Mouse (Mus musculus): ENCODE results near the gene Trmt13. TPM values are rescaled to one million over a fixed set of nuclear protein-coding genes. Genes with fewer than 3 reads are reported as not detected.
"Not testable (repeated sequence)": the region's sequence is repeated elsewhere in the genome, so short reads cannot be mapped to it uniquely, and the experiment has no call there.

Gene Trmt13
- total RNA-seq, 2 experiments from 2014 or later = 34.2 to 46.7 TPM

DNA sequence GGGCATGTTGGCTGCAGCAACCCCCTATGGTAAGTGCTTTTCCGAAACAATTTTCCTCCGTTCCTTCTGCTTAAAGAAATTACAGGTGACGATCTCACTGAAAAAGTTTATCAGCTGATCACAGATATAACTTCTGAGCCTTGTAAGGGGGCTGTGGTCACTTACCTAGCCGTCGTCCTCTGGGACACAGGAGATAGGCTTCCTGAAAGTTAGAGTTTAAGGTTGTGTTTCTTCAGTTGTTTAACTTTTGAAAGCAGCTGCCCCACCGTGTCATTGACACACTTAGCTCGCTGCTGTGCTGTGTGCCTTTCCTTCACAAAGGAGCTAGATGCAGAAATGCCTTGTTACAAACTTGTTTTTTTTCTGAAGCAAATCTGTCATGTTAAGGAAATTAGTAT is 51.3 kb downstream of the Trmt13 start:
- peak; percentile 71 for ATAC-seq (replicated peaks; ENCODE audit: low FRiP score, low TSS enrichment, poor library complexity, severe bottlenecking)

DNA sequence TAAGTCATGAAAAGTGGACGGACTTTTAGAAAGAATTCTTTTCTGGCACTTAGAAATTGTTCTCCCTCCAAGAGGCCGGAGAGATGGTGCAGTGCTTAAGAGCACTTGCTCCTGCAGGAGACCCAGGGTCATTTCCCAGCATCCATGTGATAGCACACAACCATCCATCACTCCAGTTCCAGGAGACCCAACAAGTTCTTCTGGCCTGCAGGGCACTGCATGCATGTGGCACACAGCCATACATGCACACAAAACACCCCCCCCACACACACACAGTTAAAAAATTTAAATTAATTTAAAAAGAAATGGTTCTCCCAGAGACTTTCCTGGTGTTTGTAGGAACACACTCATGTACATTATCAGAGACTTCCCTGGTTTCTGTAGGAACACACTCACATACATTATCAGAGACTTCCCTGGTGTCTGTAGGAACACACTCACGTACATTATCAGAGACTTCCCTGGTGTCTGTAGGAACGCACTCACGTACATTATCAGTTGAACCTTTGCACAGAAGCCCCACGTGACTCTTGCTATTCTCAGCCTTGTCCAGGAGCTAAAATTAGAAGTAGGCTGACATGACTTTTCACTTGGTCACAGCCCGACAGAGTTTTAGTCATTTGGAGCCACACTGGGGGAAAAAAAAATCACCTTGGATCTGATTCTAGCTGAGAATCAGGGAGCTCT is 51.8 kb downstream of the Trmt13 start, which contains the start of gene Lrrc39:
TSS of gene Lrrc39 (plus strand) at position 566 of the 687 bp plus-strand sequence.
- ATAC-seq (replicated peaks; ENCODE audit: low FRiP score, low TSS enrichment, poor library complexity, severe bottlenecking) = peak; percentile 99

DNA sequence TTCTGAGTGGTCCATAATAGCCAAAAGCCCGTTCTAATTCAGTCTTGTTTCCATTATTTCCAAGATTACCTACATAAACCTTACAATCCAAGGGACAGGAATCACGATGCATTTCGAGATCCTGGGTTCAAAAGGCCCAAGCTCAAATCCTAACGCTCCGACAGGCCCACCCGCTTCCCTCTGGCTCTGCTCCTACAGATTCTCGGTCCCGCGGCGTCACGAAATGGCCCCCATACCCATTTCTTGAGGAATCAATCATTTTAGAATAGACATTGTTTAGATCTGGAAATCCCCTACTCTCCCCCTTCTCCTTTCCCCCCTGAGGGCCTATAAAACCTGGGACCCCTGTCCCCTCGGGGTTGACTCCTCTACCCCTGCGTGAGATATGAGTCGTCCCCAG is 53.1 kb downstream of the Trmt13 start:
- ATAC-seq (replicated peaks; ENCODE audit: low FRiP score, low TSS enrichment, poor library complexity, severe bottlenecking) = not testable (repeated sequence)

DNA sequence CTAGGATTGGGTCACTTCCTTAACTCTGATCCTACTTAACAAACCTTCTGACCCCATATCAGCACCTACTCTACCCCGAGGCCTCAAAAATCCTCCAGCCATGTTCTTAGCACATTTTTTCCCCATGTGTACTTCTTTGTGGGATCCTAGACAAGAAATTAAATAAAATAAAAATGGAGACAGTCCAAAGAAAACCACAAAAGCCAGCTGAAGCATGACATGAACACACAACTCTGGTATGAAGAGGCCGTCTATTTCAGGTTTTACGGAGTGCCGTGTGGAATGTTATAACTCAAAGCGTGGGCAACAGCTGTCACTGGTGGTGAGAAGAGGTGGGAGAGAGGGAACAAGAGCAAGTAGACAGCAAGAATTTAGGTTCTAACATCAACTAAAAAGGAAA is 63.0 kb downstream of the Trmt13 start:
- no peak for ATAC-seq (replicated peaks; ENCODE audit: low FRiP score, low TSS enrichment, poor library complexity, severe bottlenecking)

DNA sequence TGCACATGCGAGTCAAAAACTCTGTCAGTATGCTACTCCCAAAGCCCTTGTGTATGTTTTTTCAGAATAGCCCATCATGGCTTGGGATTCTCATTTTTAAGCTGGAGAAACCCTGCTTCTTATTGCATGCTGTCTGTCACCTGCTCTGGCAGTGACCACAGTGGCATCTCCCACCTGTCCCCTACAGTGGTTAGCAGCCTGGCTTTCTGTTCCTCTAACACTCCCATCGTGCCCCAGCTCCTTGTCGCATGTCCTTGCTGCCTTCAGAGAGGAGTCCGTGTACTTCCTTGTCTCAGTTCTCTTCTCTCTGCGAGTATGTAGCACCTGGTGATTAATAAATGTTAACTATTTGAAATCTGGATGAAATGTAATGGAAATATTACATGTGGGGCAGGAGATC is 67.0 kb downstream of the Trmt13 start:
- no peak for ATAC-seq (replicated peaks; ENCODE audit: low FRiP score, low TSS enrichment, poor library complexity, severe bottlenecking)

DNA sequence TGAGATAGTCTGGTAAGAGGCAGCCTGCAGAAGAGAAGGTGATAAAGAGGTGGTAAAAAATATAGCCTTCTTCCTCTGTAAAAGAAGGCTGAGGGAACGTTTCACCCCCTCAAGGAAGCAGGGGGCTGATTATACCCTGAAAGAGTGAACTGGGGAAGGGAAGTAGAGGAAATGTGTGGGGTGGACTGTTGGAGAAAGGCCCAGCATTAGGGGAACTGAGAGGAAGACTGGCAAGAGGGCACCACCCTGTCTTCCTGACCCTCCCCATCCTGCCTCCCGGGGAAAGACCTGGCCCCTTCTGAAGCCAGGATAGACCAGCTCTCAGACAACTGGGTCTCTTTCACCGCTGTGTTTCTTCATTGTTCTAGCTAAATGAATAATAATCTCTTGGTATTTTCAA is 71.9 kb downstream of the Trmt13 start:
- ATAC-seq (replicated peaks; ENCODE audit: low FRiP score, low TSS enrichment, poor library complexity, severe bottlenecking) = no peak

DNA sequence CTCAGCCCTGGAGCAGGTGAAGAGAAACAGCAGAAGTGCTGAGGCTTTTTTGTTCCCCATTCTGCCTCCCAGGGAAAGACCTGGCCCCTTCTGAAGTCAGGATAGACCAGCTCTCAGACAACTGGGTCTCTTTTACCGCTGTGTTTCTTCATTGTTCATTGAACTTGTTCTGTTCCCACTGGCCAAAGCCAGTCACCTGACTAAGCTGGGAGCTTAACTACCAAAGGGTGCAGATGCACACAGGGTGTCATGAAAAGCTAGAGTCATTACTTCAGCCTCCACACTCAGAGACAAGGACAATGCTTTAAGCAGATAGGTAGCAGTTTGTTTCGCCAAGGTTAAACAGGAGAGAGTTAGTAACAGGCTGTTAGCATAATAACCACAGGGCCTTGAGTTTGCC is 72.3 kb downstream of the Trmt13 start:
- ATAC-seq (replicated peaks; ENCODE audit: low FRiP score, low TSS enrichment, poor library complexity, severe bottlenecking) = 0 out of 2 replicates have a peak, but pooled peaks have one; percentile 31

DNA sequence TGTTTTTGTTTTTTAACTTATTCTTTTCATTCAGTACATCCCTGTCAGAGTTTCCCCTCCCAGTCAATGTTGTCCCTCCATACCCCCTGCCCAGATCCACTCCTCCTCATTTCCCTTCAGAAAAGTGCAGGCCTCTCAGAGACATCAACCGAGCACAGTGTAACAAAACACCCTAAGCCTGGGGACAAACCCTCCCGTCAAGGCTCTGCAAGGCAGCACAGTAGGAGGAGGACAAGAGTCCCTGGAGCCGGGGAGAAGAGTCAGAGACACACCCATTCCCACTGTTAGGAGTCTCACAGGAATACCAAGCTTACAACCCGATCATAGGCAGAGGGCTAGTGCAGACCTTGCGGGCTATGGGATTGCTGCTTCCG is 77.2 kb downstream of the Trmt13 start:
- ATAC-seq (replicated peaks; ENCODE audit: low FRiP score, low TSS enrichment, poor library complexity, severe bottlenecking) = no peak

DNA sequence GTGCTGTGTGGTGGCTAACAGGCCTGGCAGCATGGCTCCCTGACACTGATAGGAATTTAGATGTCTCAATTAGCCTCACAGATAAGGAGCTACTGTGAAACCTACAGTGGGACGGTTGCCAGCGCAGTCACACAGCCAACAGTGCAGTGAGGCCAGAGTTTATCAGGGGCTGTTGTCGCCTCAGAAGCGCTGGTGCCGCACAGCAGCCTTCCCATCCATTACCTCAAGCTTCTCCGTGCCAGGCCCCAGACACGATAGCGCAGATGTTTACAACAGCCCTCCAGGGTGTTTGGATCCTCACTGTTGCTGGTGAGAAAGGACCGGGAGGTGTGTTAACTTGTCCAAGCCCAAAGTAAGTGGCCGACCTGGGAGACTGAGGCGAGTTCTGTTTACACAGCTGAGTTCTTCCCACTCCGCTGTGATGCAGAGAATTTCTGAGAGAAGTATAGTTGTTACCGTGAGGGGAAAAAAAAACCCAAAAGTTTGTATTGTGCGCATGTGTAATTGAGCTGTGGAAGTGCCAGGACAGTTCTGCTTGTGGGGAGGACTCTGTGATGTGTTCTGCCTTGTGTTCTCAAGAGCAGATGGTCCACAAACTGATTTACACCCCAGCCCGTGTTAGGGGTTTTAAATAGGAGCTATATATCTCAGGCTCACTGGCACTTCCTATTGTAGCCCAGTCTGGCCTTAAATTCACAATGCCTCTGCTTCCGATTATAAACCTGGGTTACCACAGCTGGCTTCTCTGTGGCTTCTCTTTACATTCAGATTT is 77.8 kb downstream of the Trmt13 start:
- ATAC-seq (replicated peaks; ENCODE audit: low FRiP score, low TSS enrichment, poor library complexity, severe bottlenecking) = peak; percentile 99

Other genes with a start within 250 kb of the Trmt13 start
- 11.8 and 20.9 TPM in 2 replicates for gene Cdc14a, start 190.6 kb downstream of the Trmt13 start, total RNA-seq (2014; fragmentation: Nextera tagmentation)
- gene Cdc14a, start 190.6 kb downstream of the Trmt13 start, total RNA-seq (2017) = 18.7 and 30.9 TPM in 2 replicates
- gene Rtca, start 106.4 kb downstream of the Trmt13 start, total RNA-seq (2014; fragmentation: Nextera tagmentation) = 42.4 and 60.1 TPM in 2 replicates
- gene Rtca, start 106.4 kb downstream of the Trmt13 start, total RNA-seq (2017) = 44.6 and 45.9 TPM in 2 replicates
- 3.8 and 6.4 TPM in 2 replicates for gene Dbt, start 101.5 kb downstream of the Trmt13 start, total RNA-seq (2014; fragmentation: Nextera tagmentation)
- 10.5 and 15.7 TPM in 2 replicates for gene Dbt, start 101.5 kb downstream of the Trmt13 start, total RNA-seq (2017)
- 0.37 TPM in 1 of 2 replicates, not detected in the other for gene Lrrc39, start 51.6 kb downstream of the Trmt13 start, total RNA-seq (2014; fragmentation: Nextera tagmentation)
- 0.23 and 0.61 TPM in 2 replicates for gene Lrrc39, start 51.6 kb downstream of the Trmt13 start, total RNA-seq (2017)
- 20.1 and 23.1 TPM in 2 replicates for gene Sass6, start 19.6 kb downstream of the Trmt13 start, total RNA-seq (2014; fragmentation: Nextera tagmentation)
- 38.0 and 65.1 TPM in 2 replicates for gene Sass6, start 19.6 kb downstream of the Trmt13 start, total RNA-seq (2017)
- 50.7 and 53.6 TPM in 2 replicates for gene Mfsd14a, start 48.1 kb upstream of the Trmt13 start, total RNA-seq (2014; fragmentation: Nextera tagmentation)
- 83.2 and 95.4 TPM in 2 replicates for gene Mfsd14a, start 48.1 kb upstream of the Trmt13 start, total RNA-seq (2017)
- gene Gm43191, start 66.7 kb upstream of the Trmt13 start, total RNA-seq (2014; fragmentation: Nextera tagmentation) = not detected in 2 replicates
- not detected in 2 replicates for gene Gm43191, start 66.7 kb upstream of the Trmt13 start, total RNA-seq (2017)
- 25.2 and 29.4 TPM in 2 replicates for gene Slc35a3, start 98.2 kb upstream of the Trmt13 start, total RNA-seq (2014; fragmentation: Nextera tagmentation)
- gene Slc35a3, start 98.2 kb upstream of the Trmt13 start, total RNA-seq (2017) = 42.7 and 67.3 TPM in 2 replicates
- 11.3 and 13.3 TPM in 2 replicates for gene Agl, start 193.6 kb upstream of the Trmt13 start, total RNA-seq (2014; fragmentation: Nextera tagmentation)
- 6.2 and 7.8 TPM in 2 replicates for gene Agl, start 193.6 kb upstream of the Trmt13 start, total RNA-seq (2017)
- gene Frrs1, start 244.9 kb upstream of the Trmt13 start, total RNA-seq (2014; fragmentation: Nextera tagmentation) = 59.9 and 65.4 TPM in 2 replicates
- gene Frrs1, start 244.9 kb upstream of the Trmt13 start, total RNA-seq (2017) = 29.3 and 37.6 TPM in 2 replicates

All from megakaryocyte-erythroid progenitor cell, adult 5-6 weeks (primary cell).